Mouse (Mus musculus) neural tube, embryonic 12.5 days (tissue): ENCODE measurements around the gene Ift80. TPM values are rescaled to one million over a fixed set of nuclear protein-coding genes. Genes with fewer than 3 reads are reported as not detected.
"Not testable (repeated sequence)": the region's sequence is repeated elsewhere in the genome, so short reads cannot be mapped to it uniquely, and the experiment has no call there.

Experiments
- ATAC-seq: fragments of 200-750 bp; cut with Nextera tagmentation; 2 replicates; pipeline ENCODE4 v1.8.0; 2017; ENCODE audit warnings: low read depth, mild to moderate bottlenecking, moderate TSS enrichment, moderate library complexity; ENCODE audit not compliant: low FRiP score
- H3K27ac ChIP-seq: fragments of 300-500 bp; sonication (generic); 2 replicates; pipeline ENCODE4 v1.5.1; 2016
- H3K27me3 ChIP-seq: fragments of 300-500 bp; sonication (generic); replicated peaks from 2 replicates; pipeline ENCODE4 v1.6.1; 2016; ENCODE audit warnings: mild to moderate bottlenecking
- H3K36me3 ChIP-seq: fragments of 300-500 bp; sonication (generic); 2 replicates; pipeline ENCODE4 v1.6.1; 2016; ENCODE audit warnings: mild to moderate bottlenecking
- H3K4me1 ChIP-seq: fragments of 300-500 bp; sonication (generic); 2 replicates; pipeline ENCODE4 v1.6.1; 2016
- H3K4me2 ChIP-seq: fragments of 300-500 bp; sonication (generic); replicated peaks from 2 replicates; pipeline ENCODE4 v1.6.1; 2016; ENCODE audit warnings: mild to moderate bottlenecking
- H3K4me3 ChIP-seq: fragments of 300-500 bp; sonication (generic); 2 replicates; pipeline ENCODE4 v1.5.1; 2016
- H3K9ac ChIP-seq: fragments of 300-500 bp; sonication (generic); 2 replicates; pipeline ENCODE4 v1.6.1; 2016; ENCODE audit warnings: mild to moderate bottlenecking
- H3K9me3 ChIP-seq: fragments of 300-500 bp; sonication (generic); 2 replicates; pipeline ENCODE4 v1.6.1; 2016; ENCODE audit warnings: mild to moderate bottlenecking
- WGBS: fragments of 180-500 bp; shearing (Covaris S2); methylation state at CpG from one replicate; pipeline ENCODE4 v1.1.7; 2016; 5-methylcytosine and 5-hydroxymethylcytosine counted together
- polyA plus RNA-seq: library from polyadenylated mRNA; unstranded; fragments of >200 nt; fragmentation: Nextera tagmentation; extraction: Ambion mirVana; gene quantifications from 2 replicates; pipeline ENCODE4 v1.2.1, GENCODE M21; 2016

The Ift80 gene
- polyA plus RNA-seq, 1 experiment from 2014 or later = 13.5 TPM

DNA sequence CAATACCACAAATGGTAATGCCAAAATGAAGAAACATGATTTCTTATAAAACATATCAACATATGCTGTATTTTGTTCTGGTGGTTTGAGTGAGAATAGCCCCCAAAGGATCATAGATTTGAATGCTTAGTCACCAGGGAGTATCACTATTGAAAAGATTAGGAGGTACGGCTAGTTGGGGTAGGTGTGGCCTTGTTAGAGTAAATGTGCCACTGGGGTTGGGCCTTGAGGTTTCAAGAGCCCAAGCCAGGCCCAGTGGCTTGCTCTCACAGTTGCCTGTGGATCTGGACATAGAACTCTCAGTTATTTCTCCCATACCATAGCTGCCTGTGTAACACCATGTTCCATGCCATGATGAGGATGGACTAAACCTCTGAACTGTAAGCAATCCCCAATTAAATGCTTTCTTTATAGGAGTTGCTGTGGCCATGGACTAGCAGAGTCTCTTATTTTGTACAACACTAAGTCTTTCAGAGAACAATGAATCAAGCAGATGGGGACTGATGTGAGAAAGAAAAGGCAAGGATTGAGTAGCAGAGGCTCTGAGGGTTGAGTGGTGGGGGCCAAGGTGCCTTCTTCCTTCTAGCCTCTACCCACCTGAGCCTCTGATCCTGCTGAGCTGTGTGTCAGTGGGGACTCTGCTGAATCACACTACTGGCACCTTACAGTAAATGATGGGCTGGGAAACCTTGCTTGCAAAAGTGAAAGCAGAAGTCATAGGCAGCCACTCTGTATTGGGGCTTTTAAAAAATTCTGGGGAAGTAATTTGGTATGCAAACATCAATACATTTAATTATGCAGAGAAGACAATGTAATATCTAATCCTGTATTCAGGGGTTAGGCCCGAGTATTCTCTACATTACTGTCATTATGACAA lies 99.2 kb downstream of the Ift80 start:
- no peak overlapping the region for H3K27ac ChIP-seq
- no peak overlapping the region for H3K9ac ChIP-seq
- H3K9me3 ChIP-seq = no peaks in the 10 kb centered on the region
- ATAC-seq = no peak
- WGBS = 83% methylated on average over 2 of the region's 2 CpGs
- H3K36me3 ChIP-seq = no peaks in the 10 kb centered on the region
- H3K4me3 ChIP-seq = no peak overlapping the region
- H3K4me2 ChIP-seq = no peak overlapping the region
- H3K27me3 ChIP-seq = no peaks in the 10 kb centered on the region
- no peaks in the 10 kb centered on the region for H3K4me1 ChIP-seq

DNA sequence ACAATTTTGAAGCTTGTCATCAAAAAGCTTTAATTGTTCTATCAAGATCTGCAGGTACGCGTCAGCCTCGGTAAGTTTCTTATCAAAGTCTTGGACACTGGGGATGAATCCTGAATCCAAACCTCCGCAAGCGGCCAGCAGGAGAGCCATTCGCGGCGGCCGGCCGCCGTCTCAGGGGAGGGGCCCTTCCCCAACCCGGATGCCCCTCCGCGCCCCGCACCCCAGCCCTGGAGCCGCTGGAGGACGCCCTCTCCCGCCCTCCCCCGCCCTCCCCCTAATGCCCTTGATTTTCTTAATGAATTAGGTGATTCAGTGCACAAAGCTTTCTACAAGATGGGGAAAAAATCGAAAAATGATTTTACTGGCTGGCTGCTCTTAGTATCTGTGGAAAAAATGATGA lies 101.7 kb downstream of the Ift80 start:
- H3K4me1 ChIP-seq, H3K36me3 ChIP-seq, H3K9me3 ChIP-seq, H3K27me3 ChIP-seq, H3K9ac ChIP-seq, H3K4me2 ChIP-seq, H3K4me3 ChIP-seq, H3K27ac ChIP-seq, ATAC-seq: not testable (repeated sequence)
- WGBS = 93% methylated on average over 20 of the region's 20 CpGs

DNA sequence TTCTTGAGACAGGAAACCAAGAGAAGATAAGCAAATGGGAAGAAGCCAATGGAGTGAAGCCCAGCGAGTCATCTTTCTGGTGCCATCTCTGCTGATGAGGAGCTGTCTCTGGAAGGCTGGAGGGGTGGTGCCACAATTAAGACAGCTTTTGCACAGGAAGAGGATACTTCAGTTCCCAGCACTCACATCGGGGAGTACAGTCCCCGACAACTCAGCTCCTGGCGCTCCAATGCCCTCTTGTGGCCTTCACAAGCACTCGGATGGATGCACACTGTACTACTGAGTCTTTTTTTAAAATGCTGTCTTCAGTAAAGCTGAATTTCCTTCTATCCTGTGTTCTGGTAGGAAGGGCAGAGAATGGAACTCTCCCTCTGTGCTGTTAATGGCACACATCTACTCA lies 107.2 kb downstream of the Ift80 start:
- Histone ChIP-seq H3K4me2 (no peak overlapping the region), H3K27me3 (no peaks in the 10 kb centered on the region), H3K36me3 (peaks cover 3% of the 10 kb centered on the region), H3K27ac (no peak overlapping the region), H3K9me3 (no peaks in the 10 kb centered on the region), H3K9ac (no peak overlapping the region), H3K4me3 (no peak overlapping the region), H3K4me1 (no peaks in the 10 kb centered on the region)
- WGBS = 86% methylated on average over 5 of the region's 5 CpGs
- ATAC-seq = no peak

DNA sequence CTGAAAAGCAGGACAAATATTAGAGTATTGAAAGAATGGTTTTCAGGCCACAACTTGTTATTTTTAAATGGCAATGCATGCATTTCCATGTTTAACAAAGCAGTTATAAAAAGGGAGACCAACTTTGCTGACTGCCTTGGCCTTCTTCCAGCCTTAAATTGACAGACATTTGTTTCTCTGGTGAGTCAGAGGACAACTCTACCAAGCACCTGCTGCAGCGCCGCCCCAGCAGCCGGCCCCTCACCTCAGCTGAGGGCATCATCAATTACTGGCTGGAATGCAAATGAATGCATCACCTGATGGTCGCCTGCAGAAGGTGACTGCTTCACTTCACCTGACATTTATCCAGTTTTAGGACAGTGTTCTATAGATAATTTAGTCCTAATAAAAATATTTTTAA lies 108.9 kb downstream of the Ift80 start:
- H3K4me1 ChIP-seq = no peaks in the 10 kb centered on the region
- peaks cover 3% of the 10 kb centered on the region for H3K36me3 ChIP-seq
- no peaks in the 10 kb centered on the region for H3K27me3 ChIP-seq
- 84% methylated on average over 4 of the region's 4 CpGs for WGBS
- no peak overlapping the region for H3K4me2 ChIP-seq
- H3K9me3 ChIP-seq = no peaks in the 10 kb centered on the region
- H3K9ac ChIP-seq = no peak overlapping the region
- ATAC-seq = no peak
- H3K27ac ChIP-seq = no peak overlapping the region
- no peak overlapping the region for H3K4me3 ChIP-seq

DNA sequence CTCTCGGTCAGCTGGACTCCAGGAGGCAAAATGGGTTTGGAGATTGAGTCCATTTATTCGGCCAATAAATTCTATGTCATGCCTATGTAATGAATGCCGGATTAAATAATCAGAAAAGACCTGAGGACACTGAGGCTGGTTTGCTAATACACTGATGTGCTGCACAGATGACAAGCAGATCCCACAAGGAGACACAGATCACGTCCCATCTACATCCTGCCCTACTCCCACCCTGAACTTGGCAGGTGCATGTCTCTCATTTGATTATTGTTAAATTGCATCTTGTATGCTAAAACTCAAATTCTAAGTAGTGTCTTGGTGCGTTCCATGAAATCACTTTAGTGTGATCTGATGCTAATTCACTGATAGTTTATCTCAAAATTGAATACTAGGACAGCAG lies 117.5 kb downstream of the Ift80 start:
- no peak overlapping the region for H3K4me2 ChIP-seq
- no peaks in the 10 kb centered on the region for H3K36me3 ChIP-seq
- no peak overlapping the region for H3K9ac ChIP-seq
- H3K4me1 ChIP-seq = no peaks in the 10 kb centered on the region
- WGBS = 85% methylated on average over 5 of the region's 5 CpGs
- H3K9me3 ChIP-seq = no peaks in the 10 kb centered on the region
- no peaks in the 10 kb centered on the region for H3K27me3 ChIP-seq
- H3K4me3 ChIP-seq = no peak overlapping the region
- ATAC-seq = no peak
- H3K27ac ChIP-seq = no peak overlapping the region

DNA sequence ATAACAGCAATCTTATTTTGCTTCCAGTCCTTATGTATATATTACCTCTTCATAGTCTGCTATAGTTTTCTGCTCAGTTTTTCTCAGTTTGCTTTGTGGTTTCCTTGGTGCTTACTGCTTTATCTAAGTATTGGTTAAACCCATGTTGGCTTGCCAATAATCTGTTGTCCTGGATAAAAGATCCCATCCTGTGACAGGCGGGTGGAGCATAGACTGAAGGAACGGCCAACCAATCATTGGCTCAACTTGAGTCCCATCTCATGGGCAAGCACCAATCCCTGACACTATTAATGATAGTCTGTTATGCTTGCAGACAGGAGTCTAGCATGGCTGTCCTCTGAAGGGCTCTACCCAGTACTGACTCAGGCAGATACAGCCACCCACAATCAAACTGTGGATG lies 130.3 kb downstream of the Ift80 start:
- ATAC-seq = no peak
- no peak overlapping the region for H3K4me3 ChIP-seq
- H3K27ac ChIP-seq = no peak overlapping the region
- no peak overlapping the region for H3K4me2 ChIP-seq
- H3K9ac ChIP-seq = no peak overlapping the region
- H3K27me3 ChIP-seq = peaks cover 15% of the 10 kb centered on the region
- H3K4me1 ChIP-seq = peaks cover 12% of the 10 kb centered on the region
- whole genome bisulfite sequencing = 88% methylated on average over 2 of the region's 2 CpGs
- no peaks in the 10 kb centered on the region for H3K36me3 ChIP-seq
- H3K9me3 ChIP-seq = no peaks in the 10 kb centered on the region

DNA sequence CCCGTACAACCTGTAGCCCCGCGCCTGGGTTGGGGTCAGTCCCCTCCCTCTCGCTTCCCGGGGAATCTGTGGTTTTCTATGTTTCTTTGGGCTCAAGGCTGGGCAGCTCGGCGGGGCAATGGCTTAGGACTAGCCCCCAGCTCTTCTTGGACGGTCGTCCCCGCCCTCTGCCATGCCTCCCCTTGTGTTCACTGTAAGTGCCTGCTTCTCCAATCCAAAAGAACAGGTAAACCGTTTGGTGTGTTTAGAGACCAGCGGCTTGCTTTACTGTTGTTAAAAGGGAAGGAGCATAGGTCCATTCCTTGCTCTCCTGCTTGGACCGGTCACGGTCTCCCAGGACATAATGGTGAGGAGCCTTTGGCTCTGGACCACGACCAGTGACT lies 133.8 kb downstream of the Ift80 start:
- Histone ChIP-seq H3K27me3 (peaks cover 23% of the 10 kb centered on the region), H3K36me3 (no peaks in the 10 kb centered on the region), H3K4me2 (peak overlapping the region; percentile 100), H3K4me3 (peak overlapping the region; percentile 70), H3K27ac (no peak overlapping the region), H3K9me3 (no peaks in the 10 kb centered on the region), H3K9ac (peak overlapping the region; percentile 74), H3K4me1 (peaks cover 12% of the 10 kb centered on the region)
- peak; percentile 10; the same call in 1 of the 2 replicates for ATAC-seq
- 2% methylated on average over 15 of the region's 15 CpGs for WGBS

DNA sequence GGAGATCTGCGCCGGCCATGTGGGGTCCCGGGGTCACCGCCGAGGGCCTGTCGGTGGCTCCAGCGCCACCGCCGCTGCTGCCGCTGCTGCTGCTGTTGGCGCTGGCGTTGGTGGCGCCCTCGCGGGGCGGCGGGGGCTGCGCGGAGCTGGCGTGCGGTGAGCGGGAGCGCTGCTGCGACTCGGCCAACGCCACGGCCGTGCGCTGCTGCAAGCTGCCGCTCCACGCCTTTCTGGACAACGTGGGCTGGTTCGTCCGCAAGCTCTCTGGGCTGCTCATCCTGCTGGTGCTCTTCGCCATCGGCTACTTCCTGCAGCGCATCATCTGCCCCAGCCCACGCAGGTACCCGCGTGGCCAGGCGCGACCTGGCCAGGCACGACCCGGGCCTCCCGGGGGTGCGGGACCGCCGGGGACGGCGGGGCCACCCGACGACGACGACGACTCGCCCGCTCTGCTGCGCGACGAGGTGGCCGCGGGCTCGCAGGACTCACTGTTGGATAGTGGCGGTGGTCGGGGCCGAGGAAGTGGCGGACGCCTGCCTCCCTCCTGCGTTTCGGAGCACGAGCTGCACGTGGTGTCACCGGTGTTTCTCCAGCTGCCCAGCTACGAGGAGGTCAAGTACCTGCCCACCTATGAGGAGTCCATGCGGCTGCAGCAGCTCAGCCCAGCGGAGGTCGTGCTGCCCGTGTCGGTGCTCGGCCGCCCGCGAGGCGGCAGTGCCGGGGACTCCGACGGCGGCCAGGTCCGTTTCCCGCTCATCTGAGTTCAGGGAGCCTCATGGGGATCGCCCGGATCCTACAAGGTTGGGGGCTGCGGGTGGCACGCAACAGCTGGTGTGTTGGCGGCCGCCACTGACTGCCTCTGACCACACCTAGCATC lies 134.4 kb downstream of the Ift80 start:
- Histone ChIP-seq H3K27me3 (peaks cover 23% of the 10 kb centered on the region), H3K27ac (0 out of 2 replicates have a peak overlapping the region, but pooled peaks have one; percentile 26), H3K4me3 (peak overlapping the region; percentile 70), H3K4me1 (peaks cover 12% of the 10 kb centered on the region), H3K4me2 (peak overlapping the region; percentile 100), H3K36me3 (no peaks in the 10 kb centered on the region), H3K9ac (peak overlapping the region; percentile 74), H3K9me3 (no peaks in the 10 kb centered on the region)
- ATAC-seq = peak; percentile 83
- WGBS = under 1% methylated on average over 96 of the region's 96 CpGs

DNA sequence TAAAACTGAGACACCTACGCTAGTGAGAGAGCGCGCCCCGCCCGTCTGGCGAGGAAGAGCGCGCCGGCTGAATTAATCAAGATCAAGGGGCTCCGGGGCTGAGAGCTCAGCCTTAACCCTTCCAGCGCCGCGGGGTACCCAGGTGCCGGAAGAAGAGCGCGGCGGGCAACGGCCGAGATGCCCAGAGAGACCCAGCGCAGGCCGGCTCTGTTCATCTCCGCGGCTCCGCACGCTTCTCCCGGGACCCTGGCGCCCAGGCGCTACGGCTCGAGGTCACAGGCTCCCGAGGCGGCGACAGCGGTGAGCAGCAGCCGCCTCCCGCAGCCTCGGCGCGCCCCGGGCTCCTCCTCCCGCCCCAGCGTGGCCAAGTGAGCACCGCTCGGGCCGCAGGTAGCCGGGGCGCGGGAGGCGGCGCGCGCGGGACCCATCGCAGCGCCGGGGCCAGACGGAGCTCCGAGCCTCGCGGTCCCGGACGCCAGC lies 135.1 kb downstream of the Ift80 start, which contains the start of gene 1110032F04Rik:
Gene 1110032F04Rik (plus strand): TSS at position 376 of the 480 bp plus-strand sequence.
- peak within 1 kb of the TSS; percentile 100 for H3K4me2 ChIP-seq
- WGBS = 1% methylated on average over 60 of the region's 62 CpGs
- peaks cover 12% of the 10 kb centered on the region for H3K4me1 ChIP-seq
- no peaks in the 10 kb centered on the region for H3K36me3 ChIP-seq
- peak; percentile 84 for ATAC-seq
- H3K9me3 ChIP-seq = no peaks in the 10 kb centered on the region
- H3K4me3 ChIP-seq = peak within 1 kb of the TSS; percentile 70
- H3K9ac ChIP-seq = peak within 1 kb of the TSS; percentile 74
- 0 out of 2 replicates have a peak within 1 kb of the TSS, but pooled peaks have one; percentile 26 for H3K27ac ChIP-seq
- H3K27me3 ChIP-seq = peaks cover 23% of the 10 kb centered on the region

DNA sequence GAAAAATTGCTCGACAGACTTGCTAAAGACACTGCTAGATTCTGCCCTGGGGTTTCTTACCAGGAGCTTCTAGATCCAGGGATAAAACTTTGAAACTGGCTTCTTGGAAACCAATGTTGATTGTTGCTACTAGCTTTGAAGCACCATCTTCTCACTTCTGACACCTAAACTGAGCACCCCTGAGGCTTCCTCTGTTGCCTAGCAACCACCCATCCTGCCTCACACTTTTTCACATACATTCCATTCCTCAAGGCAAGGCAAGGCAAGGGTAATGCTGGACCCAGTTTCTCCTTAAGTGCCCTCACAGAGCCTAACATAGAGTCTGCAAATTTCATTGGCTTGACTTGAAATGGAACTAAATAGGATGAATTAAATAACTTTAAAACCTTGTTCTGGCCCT lies 152.0 kb downstream of the Ift80 start:
- Histone ChIP-seq H3K27me3 (no peaks in the 10 kb centered on the region), H3K9me3 (no peaks in the 10 kb centered on the region), H3K4me2 (no peak overlapping the region), H3K9ac (no peak overlapping the region), H3K4me3 (no peak overlapping the region), H3K27ac (no peak overlapping the region), H3K4me1 (no peaks in the 10 kb centered on the region), H3K36me3 (no peaks in the 10 kb centered on the region)
- 80% methylated on average over 1 of the region's 1 CpGs for WGBS
- ATAC-seq = no peak

DNA sequence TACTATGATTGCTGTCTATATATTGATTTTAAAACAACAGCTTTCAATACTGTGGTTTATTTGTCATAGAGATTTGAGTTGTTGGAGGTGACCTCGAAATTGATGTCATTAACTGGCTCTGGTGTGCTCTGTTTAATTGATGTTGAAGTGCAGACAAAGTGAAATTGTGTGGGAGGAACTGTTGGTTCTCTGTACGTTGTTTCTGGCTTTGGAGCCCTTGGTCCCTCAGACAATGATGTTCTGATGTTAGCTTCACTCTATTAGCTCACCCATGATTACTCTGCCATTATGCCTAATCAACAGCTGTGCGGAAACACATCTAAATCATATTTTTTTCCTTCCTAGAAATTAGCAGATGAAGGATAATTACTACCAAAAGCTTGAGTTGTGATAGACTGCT lies 156.0 kb downstream of the Ift80 start:
- H3K27ac ChIP-seq = no peak overlapping the region
- no peaks in the 10 kb centered on the region for H3K36me3 ChIP-seq
- H3K27me3 ChIP-seq = no peaks in the 10 kb centered on the region
- H3K4me1 ChIP-seq = no peaks in the 10 kb centered on the region
- H3K4me3 ChIP-seq = no peak overlapping the region
- no peak overlapping the region for H3K9ac ChIP-seq
- WGBS = 69% methylated on average over 3 of the region's 3 CpGs
- ATAC-seq = no peak
- 0 out of 2 replicates have a peak, but pooled peaks cover 5% of the 10 kb centered on the region for H3K9me3 ChIP-seq
- H3K4me2 ChIP-seq = no peak overlapping the region

DNA sequence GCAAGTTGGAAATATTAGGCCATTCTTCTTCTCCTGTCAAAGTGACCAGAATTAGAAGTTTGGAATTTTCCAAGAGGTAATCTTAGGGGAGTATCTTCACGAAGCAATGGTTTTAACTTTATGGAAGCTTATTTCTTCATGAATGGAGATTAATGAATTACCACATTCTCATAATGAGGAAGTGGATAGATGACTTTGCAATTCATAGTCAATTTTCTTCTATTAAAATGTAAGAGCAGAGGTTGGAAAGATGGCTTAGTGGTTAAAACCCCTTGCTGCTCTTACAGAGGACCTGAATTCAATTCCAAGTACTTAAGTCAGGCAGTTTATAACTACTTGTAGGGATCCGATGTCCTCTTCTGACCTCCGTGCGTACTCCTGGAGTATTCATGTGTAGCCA lies 160.3 kb downstream of the Ift80 start:
- H3K4me3 ChIP-seq = no peak overlapping the region
- no peaks in the 10 kb centered on the region for H3K27me3 ChIP-seq
- no peaks in the 10 kb centered on the region for H3K4me1 ChIP-seq
- no peak for ATAC-seq
- WGBS = 95% methylated on average over 4 of the region's 4 CpGs
- no peak overlapping the region for H3K27ac ChIP-seq
- H3K36me3 ChIP-seq = no peaks in the 10 kb centered on the region
- no peak overlapping the region for H3K9ac ChIP-seq
- no peak overlapping the region for H3K4me2 ChIP-seq
- 0 out of 2 replicates have a peak, but pooled peaks cover 5% of the 10 kb centered on the region for H3K9me3 ChIP-seq
